Comparison of ENCODE assay signal across 12 mouse cellular contexts in genomic region chr15:59794871-59795270, GRCm38 (mm10).
DNase-seq lines count a peak whose midpoint lies in the region; TF ChIP-seq lines count a peak whose summit lies in the region.
"Had no signal": no experiment of that assay in that cellular context is flagged by ENCODE, and none has a peak within 500 bp of the region (broad histone marks: within the 10 kb centered on the region; RNA-seq: fewer than 3 reads in every experiment).

No protein-coding gene starts in this region.

- H3K4me1 ChIP-seq in heart, embryonic 10.5 days, result peaks cover 26% of the 10 kb centered on the region
- peaks cover 1% of the 10 kb centered on the region; the same call in 1 of the 2 replicates for H3K4me1 ChIP-seq in heart, adult 2 months (ENCODE audit: control insufficient read depth, insufficient read depth, low read length)
- H3K4me1 ChIP-seq: embryonic facial prominence, embryonic 15.5 days had no signal

- H3K36me3 ChIP-seq in heart, embryonic 10.5 days, result no peaks in the 10 kb centered on the region
- H3K36me3 ChIP-seq in heart, adult 2 months (ENCODE audit: control insufficient read depth, insufficient read depth, low read length), result no peaks in the 10 kb centered on the region
- H3K36me3 ChIP-seq: embryonic facial prominence, embryonic 15.5 days; hindbrain, embryonic 10.5 days had no signal

- no peak for TF ChIP-seq POLR2A in heart, adult 2 months (IDR thresholded peaks at IDR 0.05; ENCODE audit: insufficient read depth, low read depth, low read length)

- WGBS in heart, embryonic 10.5 days, result 84% methylated on average over 6 of the region's 6 CpGs
- 94% methylated on average over 6 of the region's 6 CpGs for WGBS in heart, adult 2 months

- no peaks in the 10 kb centered on the region for H3K79me2 ChIP-seq in heart, adult 2 months (replicated peaks; ENCODE audit: control insufficient read depth, insufficient read depth, low read length)

- TF ChIP-seq EP300 in heart, adult 2 months (IDR thresholded peaks at IDR 0.05; ENCODE audit: insufficient read depth, low read depth, low read length), result no peak

- intact Hi-C loops in heart, adult 2 months (cut with DNase I), result no loop called here

- no peak overlapping the region for H3K4me3 ChIP-seq in heart, embryonic 10.5 days
- H3K4me3 ChIP-seq in heart, adult 2 months, result no peak overlapping the region
- H3K4me3 ChIP-seq: embryonic facial prominence, embryonic 15.5 days; hindbrain, embryonic 10.5 days had no signal

- no peaks in the 10 kb centered on the region for H3K9me3 ChIP-seq in heart, embryonic 10.5 days
- H3K9me3 ChIP-seq: embryonic facial prominence, embryonic 15.5 days; hindbrain, embryonic 10.5 days had no signal

- H3K27me3 ChIP-seq in heart, embryonic 10.5 days (ENCODE audit: insufficient read depth, poor library complexity, severe bottlenecking), result no peaks in the 10 kb centered on the region
- H3K27me3 ChIP-seq in heart, adult 2 months (ENCODE audit: control insufficient read depth, insufficient read depth, low read length), result no peaks in the 10 kb centered on the region
- H3K27me3 ChIP-seq: embryonic facial prominence, embryonic 15.5 days had no signal

- no peak overlapping the region for H3K9ac ChIP-seq in heart, adult 2 months (ENCODE audit: low read depth, low read length)
- H3K9ac ChIP-seq: embryonic facial prominence, embryonic 15.5 days; hindbrain, embryonic 14.5 days had no signal

- no peak for TF ChIP-seq CTCF in heart, adult 2 months (IDR thresholded peaks at IDR 0.05)

- peak overlapping the region; percentile 78; the same call in 1 of the 2 replicates for H3K27ac ChIP-seq in heart, embryonic 10.5 days
- no peak overlapping the region for H3K27ac ChIP-seq in heart, adult 2 months
- H3K27ac ChIP-seq: embryonic facial prominence, embryonic 15.5 days; hindbrain, embryonic 10.5 days; hindbrain, embryonic 14.5 days had no signal

- DNase-seq in heart, embryonic 10.5 days (ENCODE audit: low spot score), result no peak
- DNase-seq in heart, adult 2 months, result no peak
- DNase-seq in urinary bladder, adult 18-20 months (ENCODE audit: low spot score in 2 of 2), result peak; percentile 18 to 67
- DNase-seq in urinary bladder, postnatal 10 days (ENCODE audit: low spot score), result no peak
- peak; percentile 5 for DNase-seq in A20 (ENCODE audit: low read depth, low spot score)
- peak; percentile 42 to 62 for DNase-seq in urinary bladder, postnatal 36 days (ENCODE audit: low spot score in 2 of 2)
- DNase-seq in lung, postnatal 36 days, result no peak
- DNase-seq: adrenal gland, adult 8-10 months; embryo, embryonic 11 days had no signal

Comparison
In these comparisons a context has a peak if more than half of its experiments do, and no peak if none do; other contexts are left out.
1. DNase-seq: peak in urinary bladder, adult 18-20 months (2 of 2), A20 (single experiment) and urinary bladder, postnatal 36 days (2 of 2); none in heart, embryonic 10.5 days (single experiment), heart, adult 2 months (0 of 2), urinary bladder, postnatal 10 days (single experiment) and lung, postnatal 36 days (single experiment).